Mouse (Mus musculus): ENCODE measurements around the gene Surf2. TPM values are rescaled to one million over a fixed set of nuclear protein-coding genes. Genes with fewer than 3 reads are reported as not detected.

Gene Surf2
- 10 to 100 TPM; 12.3 to 15.2 TPM for total RNA-seq (2023)

DNA sequence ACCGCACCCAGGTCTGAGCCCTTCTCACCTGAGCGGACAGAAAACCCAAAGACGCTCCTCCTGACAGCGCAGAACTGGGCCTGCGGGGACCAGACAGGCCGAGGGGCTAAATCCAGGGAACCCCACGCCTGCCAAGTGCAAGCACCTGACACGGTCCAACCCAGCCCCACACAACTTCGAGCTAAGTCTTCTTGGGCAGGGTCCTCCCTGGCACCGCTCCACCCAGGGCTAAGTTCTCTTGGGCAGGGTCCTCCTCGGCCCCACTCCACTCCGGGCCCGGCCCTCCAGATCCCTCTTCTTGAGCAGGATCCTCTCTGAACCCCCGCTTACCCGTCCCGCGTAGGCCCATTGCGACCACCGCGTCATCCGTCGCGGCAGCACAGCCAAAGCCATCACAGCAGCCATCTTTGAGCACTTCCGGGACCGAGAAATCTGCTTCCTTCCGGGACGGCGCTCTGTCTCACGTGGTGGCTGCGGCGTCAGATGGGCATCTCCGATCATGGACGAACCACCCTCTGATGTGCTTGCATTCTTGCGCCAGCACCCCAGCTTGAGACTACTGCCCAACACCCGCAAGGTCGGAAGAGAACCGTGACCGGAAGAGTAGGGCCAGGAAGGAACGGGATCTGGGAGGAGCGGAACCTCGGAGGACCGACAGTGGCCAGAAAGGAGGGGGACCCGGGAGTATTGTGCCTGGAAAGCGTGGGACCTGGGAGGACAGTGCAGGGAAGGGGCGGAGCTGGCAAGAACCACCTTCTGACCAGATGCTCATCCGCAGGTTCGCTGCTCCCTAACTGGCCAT lies at the start of gene Surf2, which contains the start of gene Surf1:
TSS of gene Surf2 (plus strand) at position 441 of the 802 bp plus-strand sequence.
TSS of gene Surf1 (minus strand) at position 604 of the 802 bp plus-strand sequence.

DNA sequence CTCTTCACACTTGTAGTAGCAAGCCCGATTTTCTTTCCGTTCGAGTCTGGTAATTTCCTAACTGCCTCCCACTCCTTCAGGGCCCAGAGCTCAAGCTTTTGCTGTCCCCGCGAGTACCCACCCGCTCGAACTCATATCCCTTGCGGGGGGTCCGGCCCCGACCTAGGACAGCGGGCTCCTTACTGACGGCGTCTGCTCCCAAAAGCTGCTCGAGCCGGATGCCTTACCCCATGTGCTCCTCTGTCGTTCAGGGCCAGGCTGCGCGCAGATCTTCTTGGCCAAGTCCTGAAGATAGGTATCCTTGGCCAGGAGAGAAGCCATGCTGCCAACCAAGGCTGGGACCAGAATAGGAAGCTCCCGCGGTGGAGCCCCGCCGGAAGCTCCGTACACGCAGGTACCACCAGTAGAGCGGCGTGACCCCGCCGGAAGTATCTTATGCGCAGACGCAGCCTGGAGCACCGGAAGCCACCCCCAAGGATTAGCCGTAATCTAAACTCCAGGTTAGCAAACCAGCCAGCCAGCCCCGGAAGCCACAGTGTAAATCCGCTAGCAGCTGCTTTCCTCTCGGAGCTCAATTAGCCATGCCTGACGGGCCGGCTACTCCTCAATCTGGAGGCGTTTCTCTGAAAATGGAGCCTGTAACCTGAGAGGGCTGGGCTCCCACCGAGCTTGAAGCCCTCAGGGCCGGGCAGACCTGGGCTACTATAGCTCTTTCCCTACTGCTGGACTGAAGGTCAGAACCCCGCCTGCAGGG lies 13.5 kb upstream of the Surf2 start, which contains the start of gene Surf6:
TSS of gene Surf6 (minus strand) at position 413 of the 754 bp plus-strand sequence.

GRCm38 (mm10) chr2:26910124-26910993 lies 5.8 kb upstream of the Surf2 start, which contains the start of the genes Med22 and Rpl7a:
Med22 (minus strand) TSS chr2:26910677.
Rpl7a (plus strand) TSS chr2:26910764.

GRCm38 (mm10) chr2:26933304-26934055 lies 17.3 kb downstream of the Surf2 start, which contains the start of the genes Surf4 and Stkld1:
Surf4 (minus strand) TSS chr2:26933928.
Stkld1 (plus strand) TSS chr2:26934047.

DNA sequence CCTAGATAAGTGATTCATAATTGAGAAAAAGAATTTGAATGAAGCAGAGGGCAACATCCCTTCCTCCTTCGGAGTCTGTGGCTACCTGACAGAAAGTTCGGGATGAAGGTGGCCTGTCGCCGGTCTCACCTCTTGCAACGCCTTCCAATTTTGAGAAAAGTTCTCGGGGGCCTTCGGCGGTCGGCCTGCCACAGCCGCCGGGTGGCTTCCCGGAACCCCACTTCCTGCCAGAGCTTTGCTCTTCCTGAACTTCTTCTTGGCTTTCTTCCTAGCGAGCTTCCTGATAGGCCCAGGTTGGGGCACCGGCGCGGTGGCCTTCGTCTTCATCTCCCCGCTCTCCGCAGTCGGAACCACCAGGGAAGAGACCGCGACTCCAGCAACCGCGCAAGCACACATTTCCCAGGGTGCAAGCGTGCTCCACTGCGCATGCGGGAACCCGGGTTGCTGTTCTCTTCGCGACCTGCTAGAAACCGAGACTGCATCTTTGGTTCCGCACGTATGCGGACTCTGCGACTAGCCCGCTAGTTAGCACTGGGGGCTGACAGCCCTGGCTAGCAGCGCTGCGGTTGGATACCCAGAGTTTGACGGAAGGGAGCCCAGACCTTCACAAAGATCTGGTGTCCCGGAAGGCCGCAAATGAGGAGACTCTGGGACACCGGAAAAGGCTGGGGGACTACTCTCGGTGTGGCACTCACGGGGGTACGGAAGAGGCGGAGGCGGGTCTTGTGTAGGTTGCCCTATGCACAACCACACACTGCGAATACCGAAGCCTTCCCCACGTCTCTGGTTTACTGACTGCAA lies 48.0 kb downstream of the Surf2 start, which contains the start of gene Rexo4:
TSS of gene Rexo4 (minus strand) at position 464 of the 801 bp plus-strand sequence.

Other genes with a start within 250 kb of the Surf2 start
- under 1 TPM in 1 of 2 experiments, not detected in 1; 0.64 TPM for gene Lcn4, start 245.1 kb upstream of the Surf2 start, total RNA-seq (2023)
- gene Abo, start 51.4 kb upstream of the Surf2 start, total RNA-seq (2023) = not detected
- gene Surf6, start 13.5 kb upstream of the Surf2 start, total RNA-seq (2023) = 10 to 100 TPM; 15.8 to 19.1 TPM
- gene Med22, start 5.7 kb upstream of the Surf2 start, total RNA-seq (2023) = 10 to 100 TPM; 22.3 to 25.3 TPM
- gene Rpl7a, start 5.6 kb upstream of the Surf2 start, total RNA-seq (2023) = 100 to 1,000 TPM; 351 to 391 TPM
- gene Surf1, start 163 bp downstream of the Surf2 start, total RNA-seq (2023) = 10 to 100 TPM; 44.7 to 49.2 TPM
- gene Surf4, start 17.6 kb downstream of the Surf2 start, total RNA-seq (2023) = 100 to 1,000 TPM in 1 of 2 experiments, 10 to 100 TPM in 1; 93.0 to 109 TPM
- gene Stkld1, start 17.7 kb downstream of the Surf2 start, total RNA-seq (2023) = not detected
- 10 to 100 TPM; 23.1 to 23.8 TPM for gene Rexo4, start 48.0 kb downstream of the Surf2 start, total RNA-seq (2023)
- gene Adamts13, start 57.0 kb downstream of the Surf2 start, total RNA-seq (2023) = not detected
- 10 to 100 TPM in 1 of 2 experiments, 1 to 10 TPM in 1; 9.1 to 15.3 TPM for gene Cacfd1, start 93.6 kb downstream of the Surf2 start, total RNA-seq (2023)
- 10 to 100 TPM; 78.7 to 96.5 TPM for gene Slc2a6, start 111.6 kb downstream of the Surf2 start, total RNA-seq (2023)
- not detected for gene Mymk, start 155.8 kb downstream of the Surf2 start, total RNA-seq (2023)
- gene Adamtsl2, start 163.0 kb downstream of the Surf2 start, total RNA-seq (2023) = not detected
- gene Fam163b, start 226.1 kb downstream of the Surf2 start, total RNA-seq (2023) = not detected
- gene Dbh, start 248.9 kb downstream of the Surf2 start, total RNA-seq (2023) = not detected

Data from neutrophil, adult 59 days (primary cell).